Mouse (Mus musculus): ENCODE results near the gene Serpine1. TPM values are rescaled to one million over a fixed set of nuclear protein-coding genes. Genes with fewer than 3 reads are reported as not detected.

Serpine1 gene
- total and polyA plus RNA-seq, 2 experiments from 2014 or later, result 0.30 to 3.7 TPM

GRCm38 (mm10) chr5:137108111-137108510 lies 36.0 kb upstream of the Serpine1 start:
- TF ChIP-seq CTCF (IDR thresholded peaks at IDR 0.05), result no peak
- ATAC-seq (ENCODE audit: low FRiP score), result no peak
- H3K4me2 ChIP-seq (ENCODE audit: low read depth, low read length, poor library complexity, severe bottlenecking), result no peak overlapping the region

GRCm38 (mm10) chr5:137107670-137108069 lies 35.6 kb upstream of the Serpine1 start:
- H3K36me3 ChIP-seq (ENCODE audit: insufficient read depth, low read length), result no peaks in the 10 kb centered on the region
- no peaks in the 10 kb centered on the region; the same call in 1 of the 2 replicates for H3K4me1 ChIP-seq (ENCODE audit: insufficient read depth, low read length)
- no peak for TF ChIP-seq CTCF (IDR thresholded peaks at IDR 0.05)
- H3K4me2 ChIP-seq (ENCODE audit: low read depth, low read length, poor library complexity, severe bottlenecking), result no peak overlapping the region
- no peak overlapping the region for H3K27ac ChIP-seq (ENCODE audit: low read depth, low read length)
- ATAC-seq (ENCODE audit: low FRiP score), result no peak
- H3K9ac ChIP-seq (replicated peaks; ENCODE audit: low read length, poor library complexity, severe bottlenecking), result no peak overlapping the region
- DNase-seq (ENCODE audit: low spot score), result no peak
- H3K27me3 ChIP-seq (ENCODE audit: insufficient read depth, low read length), result no peaks in the 10 kb centered on the region
- H3K9me3 ChIP-seq (ENCODE audit: low read length), result no peaks in the 10 kb centered on the region
- H3K4me3 ChIP-seq (ENCODE audit: low read depth, low read length), result no peak overlapping the region
- WGBS, result 81% methylated on average over 8 of the region's 8 CpGs

More at GRCm38 (mm10) chr5:137108111-137108510, 36.0 kb upstream of the Serpine1 start:
- no peaks in the 10 kb centered on the region for H3K9me3 ChIP-seq (ENCODE audit: low read length)
- H3K27ac ChIP-seq (ENCODE audit: low read depth, low read length), result no peak overlapping the region
- 60% methylated on average over 6 of the region's 6 CpGs for WGBS
- H3K4me1 ChIP-seq (ENCODE audit: insufficient read depth, low read length), result no peaks in the 10 kb centered on the region
- no peaks in the 10 kb centered on the region for H3K36me3 ChIP-seq (ENCODE audit: insufficient read depth, low read length)
- no peaks in the 10 kb centered on the region for H3K27me3 ChIP-seq (ENCODE audit: insufficient read depth, low read length)
- DNase-seq (ENCODE audit: low spot score), result no peak
- no peak overlapping the region for H3K4me3 ChIP-seq (ENCODE audit: low read depth, low read length)
- no peak overlapping the region for H3K9ac ChIP-seq (replicated peaks; ENCODE audit: low read length, poor library complexity, severe bottlenecking)

- no peak overlapping the region for H3K9ac ChIP-seq (replicated peaks; ENCODE audit: low read length, poor library complexity, severe bottlenecking)
- H3K27me3 ChIP-seq (ENCODE audit: insufficient read depth, low read length), result no peaks in the 10 kb centered on the region
- no peaks in the 10 kb centered on the region for H3K36me3 ChIP-seq (ENCODE audit: insufficient read depth, low read length)
- no peak for ATAC-seq (ENCODE audit: low FRiP score)
- no peaks in the 10 kb centered on the region; the same call in 1 of the 2 replicates for H3K4me1 ChIP-seq (ENCODE audit: insufficient read depth, low read length)
- H3K4me2 ChIP-seq (ENCODE audit: low read depth, low read length, poor library complexity, severe bottlenecking), result peak overlapping the region; percentile 30
- DNase-seq (ENCODE audit: low spot score), result peak; percentile 91
- no peak overlapping the region; the same call in 1 of the 2 replicates for H3K4me3 ChIP-seq (ENCODE audit: low read depth, low read length)
- no peak overlapping the region for H3K27ac ChIP-seq (ENCODE audit: low read depth, low read length)
- no peaks in the 10 kb centered on the region for H3K9me3 ChIP-seq (ENCODE audit: low read length)
- WGBS, result 4% methylated on average over 6 of the region's 6 CpGs
- TF ChIP-seq CTCF (IDR thresholded peaks at IDR 0.05), result peak; percentile 96
Measured at GRCm38 (mm10) chr5:137107024-137107423, 35.0 kb upstream of the Serpine1 start.

- no peak for ATAC-seq (ENCODE audit: low FRiP score)
- H3K4me3 ChIP-seq (ENCODE audit: low read depth, low read length), result no peak overlapping the region
Measured at GRCm38 (mm10) chr5:137106434-137106833, 34.4 kb upstream of the Serpine1 start.

GRCm38 (mm10) chr5:137103969-137104368 lies 31.9 kb upstream of the Serpine1 start:
- no peak overlapping the region for H3K9ac ChIP-seq (replicated peaks; ENCODE audit: low read length, poor library complexity, severe bottlenecking)
- H3K27ac ChIP-seq (ENCODE audit: low read depth, low read length), result no peak overlapping the region
- no peak overlapping the region for H3K4me2 ChIP-seq (ENCODE audit: low read depth, low read length, poor library complexity, severe bottlenecking)
- ATAC-seq (ENCODE audit: low FRiP score) (no peak), DNase-seq (ENCODE audit: low spot score) (no peak)
- no peaks in the 10 kb centered on the region for H3K27me3 ChIP-seq (ENCODE audit: insufficient read depth, low read length)
- 0 out of 2 replicates have a peak, but pooled peaks have one; percentile 9 for TF ChIP-seq CTCF (IDR thresholded peaks at IDR 0.05)
- no peak overlapping the region for H3K4me3 ChIP-seq (ENCODE audit: low read depth, low read length)
- no peaks in the 10 kb centered on the region for H3K9me3 ChIP-seq (ENCODE audit: low read length)
- WGBS, result 93% methylated on average over 2 of the region's 2 CpGs
- no peaks in the 10 kb centered on the region for H3K36me3 ChIP-seq (ENCODE audit: insufficient read depth, low read length)
- no peaks in the 10 kb centered on the region; the same call in 1 of the 2 replicates for H3K4me1 ChIP-seq (ENCODE audit: insufficient read depth, low read length)

More at GRCm38 (mm10) chr5:137106434-137106833, 34.4 kb upstream of the Serpine1 start:
- H3K4me1 ChIP-seq (ENCODE audit: insufficient read depth, low read length), result no peaks in the 10 kb centered on the region; the same call in 1 of the 2 replicates
- 72% methylated on average over 4 of the region's 4 CpGs for WGBS
- H3K36me3 ChIP-seq (ENCODE audit: insufficient read depth, low read length), result no peaks in the 10 kb centered on the region
- no peak overlapping the region for H3K27ac ChIP-seq (ENCODE audit: low read depth, low read length)
- no peak for TF ChIP-seq CTCF (IDR thresholded peaks at IDR 0.05)
- no peak for DNase-seq (ENCODE audit: low spot score)
- no peak overlapping the region for H3K4me2 ChIP-seq (ENCODE audit: low read depth, low read length, poor library complexity, severe bottlenecking)
- no peaks in the 10 kb centered on the region for H3K27me3 ChIP-seq (ENCODE audit: insufficient read depth, low read length)
- H3K9ac ChIP-seq (replicated peaks; ENCODE audit: low read length, poor library complexity, severe bottlenecking), result no peak overlapping the region
- H3K9me3 ChIP-seq (ENCODE audit: low read length), result no peaks in the 10 kb centered on the region

- H3K4me1 ChIP-seq (ENCODE audit: insufficient read depth, low read length), result no peaks in the 10 kb centered on the region; the same call in 1 of the 2 replicates
- no peak for TF ChIP-seq CTCF (IDR thresholded peaks at IDR 0.05)
- WGBS, result 66% methylated on average over 28 of the region's 28 CpGs
- no peaks in the 10 kb centered on the region for H3K27me3 ChIP-seq (ENCODE audit: insufficient read depth, low read length)
- ATAC-seq (ENCODE audit: low FRiP score) (no peak), DNase-seq (ENCODE audit: low spot score) (peak; percentile 28)
- H3K36me3 ChIP-seq (ENCODE audit: insufficient read depth, low read length), result no peaks in the 10 kb centered on the region
- no peaks in the 10 kb centered on the region for H3K9me3 ChIP-seq (ENCODE audit: low read length)
- H3K27ac ChIP-seq (ENCODE audit: low read depth, low read length), result no peak overlapping the region
- no peak overlapping the region for H3K9ac ChIP-seq (replicated peaks; ENCODE audit: low read length, poor library complexity, severe bottlenecking)
- H3K4me2 ChIP-seq (ENCODE audit: low read depth, low read length, poor library complexity, severe bottlenecking), result no peak overlapping the region
- no peak overlapping the region for H3K4me3 ChIP-seq (ENCODE audit: low read depth, low read length)
Measured at GRCm38 (mm10) chr5:137102575-137103522, 30.8 kb upstream of the Serpine1 start.
